17 mouse cellular contexts compared by ENCODE assay signal in the genomic region with DNA sequence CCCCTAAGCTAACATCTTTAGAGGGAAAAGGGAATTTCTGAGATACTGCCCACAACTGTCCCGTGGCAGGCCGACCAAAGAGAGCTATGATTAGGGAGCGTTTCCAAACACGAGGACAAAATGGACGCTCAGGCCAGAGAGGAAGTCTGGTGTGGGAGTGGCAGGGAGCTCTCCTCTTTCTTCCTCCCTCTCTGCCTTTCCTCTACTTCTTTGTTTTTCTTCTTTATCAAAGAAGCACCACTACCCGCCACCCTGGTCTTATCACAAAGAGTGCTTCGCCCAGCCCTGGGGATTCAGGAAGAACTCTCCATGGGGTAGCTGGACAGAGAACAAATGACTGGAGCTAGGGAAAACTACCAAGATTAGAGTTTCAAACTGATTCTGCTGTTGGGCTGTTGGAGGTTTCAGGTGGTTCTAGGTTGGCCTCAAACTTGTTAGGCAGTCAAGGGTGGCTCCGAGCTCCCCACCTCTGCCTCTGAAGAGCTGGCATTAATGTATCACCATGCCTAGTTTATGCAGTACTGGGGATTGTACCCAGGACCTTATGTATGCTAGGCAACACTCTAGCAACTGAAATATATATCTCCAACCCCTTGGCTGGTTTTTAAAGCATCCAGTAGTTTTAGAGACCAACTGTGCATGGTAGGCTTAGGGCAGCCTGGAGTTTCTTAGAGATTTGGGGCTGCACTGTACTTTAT. TPM values are rescaled to one million over a fixed set of nuclear protein-coding genes. Genes with fewer than 3 reads are reported as not detected.
DNase-seq lines count a peak whose midpoint lies in the region; ATAC-seq lines count a peak whose summit lies in the region.
"Had no signal": no experiment of that assay in that cellular context is flagged by ENCODE, and none has a peak within 500 bp of the region (broad histone marks: within the 10 kb centered on the region; RNA-seq: fewer than 3 reads in every experiment).

No protein-coding gene starts in this region.

- H3K4me3 ChIP-seq in liver, embryonic 12.5 days, result peak overlapping the region; percentile 29
- H3K4me3 ChIP-seq in stomach, embryonic 15.5 days (replicated peaks), result no peak overlapping the region

- H3K36me3 ChIP-seq in liver, embryonic 12.5 days, result no peaks in the 10 kb centered on the region
- no peaks in the 10 kb centered on the region for H3K36me3 ChIP-seq in stomach, embryonic 15.5 days

- H3K27me3 ChIP-seq in liver, embryonic 12.5 days (replicated peaks), result no peaks in the 10 kb centered on the region
- H3K27me3 ChIP-seq in stomach, embryonic 15.5 days (replicated peaks), result no peaks in the 10 kb centered on the region

- H3K4me1 ChIP-seq in liver, embryonic 12.5 days, result peaks cover 95% of the 10 kb centered on the region
- peaks cover 6% of the 10 kb centered on the region; the same call in 1 of the 2 replicates for H3K4me1 ChIP-seq in stomach, embryonic 15.5 days

- 25% methylated on average over 8 of the region's 8 CpGs for WGBS in liver, embryonic 12.5 days (ENCODE audit: insufficient replicate concordance)
- 73% methylated on average over 8 of the region's 8 CpGs for WGBS in stomach, embryonic 15.5 days

- H3K27ac ChIP-seq in liver, embryonic 12.5 days, result peak overlapping the region; percentile 98
- H3K27ac ChIP-seq in stomach, embryonic 15.5 days, result peak overlapping the region; percentile 32; the same call in 1 of the 2 replicates
- H3K27ac ChIP-seq: hindbrain, postnatal 0 days had no signal

- peak; percentile 44 for ATAC-seq in erythroblast, adult 5-6 weeks (replicated peaks; ENCODE audit: low FRiP score, poor library complexity, severe bottlenecking)
- peak; percentile 64 for ATAC-seq in liver, embryonic 12.5 days
- ATAC-seq in stomach, embryonic 15.5 days (ENCODE audit: insufficient read depth, low FRiP score, low read depth), result peak; percentile 58
- ATAC-seq in monocyte, adult 5-6 weeks (replicated peaks; ENCODE audit: insufficient number of reproducible peaks, low FRiP score, low TSS enrichment, poor library complexity, severe bottlenecking), result no peak
- ATAC-seq: hindbrain, postnatal 0 days; midbrain, embryonic 16.5 days had no signal

- no peaks in the 10 kb centered on the region for H3K9me3 ChIP-seq in liver, embryonic 12.5 days (replicated peaks)
- H3K9me3 ChIP-seq in stomach, embryonic 15.5 days, result no peaks in the 10 kb centered on the region

- DNase-seq in spleen, adult 12 weeks (ENCODE audit: low spot score), result peak; percentile 17
- DNase-seq in spleen, adult 18-20 months, result no peak
- no peak for DNase-seq in urinary bladder, postnatal 10 days (ENCODE audit: low spot score)
- DNase-seq: cerebellum, adult 18-20 months; layer of hippocampus, adult 9-11 months had no signal

- H3K4me2 ChIP-seq in liver, embryonic 12.5 days, result peak overlapping the region; percentile 68
- no peak overlapping the region for H3K4me2 ChIP-seq in stomach, embryonic 15.5 days

- peak overlapping the region; percentile 62 for H3K9ac ChIP-seq in liver, embryonic 12.5 days
- no peak overlapping the region for H3K9ac ChIP-seq in stomach, embryonic 15.5 days

RNA-seq across cellular contexts. Expression of a gene that starts 12.5 kb away (rescaled TPM):
- not detected in 2 replicates for total RNA-seq in erythroblast, adult 5-6 weeks (2015; ENCODE audit: low replicate concordance)
- total RNA-seq in erythroblast, adult 5-6 weeks (2017; ENCODE audit: low replicate concordance), result not detected in 2 replicates
- polyA plus RNA-seq in liver, embryonic 12.5 days (2016; fragmentation: Nextera tagmentation; extraction: Ambion mirVana), result not detected in 2 replicates
- not detected in 2 replicates for polyA plus RNA-seq in stomach, embryonic 15.5 days (2015; fragmentation: Nextera tagmentation; extraction: Ambion mirVana)
- not detected in 3 replicates for total RNA-seq in monocyte, adult 5-6 weeks (2017)
- total RNA-seq: adrenal gland, postnatal 25 days; granulocyte monocyte progenitor cell, adult 5-6 weeks; hindbrain, postnatal 0 days had no signal
- polyA plus RNA-seq: hindbrain, postnatal 0 days; kidney, embryonic 16.5 days; limb, embryonic 11.5 days; midbrain, embryonic 16.5 days; neural tube, embryonic 14.5 days; urinary bladder, adult 2 months had no signal

RNA-seq across cellular contexts. Expression of a gene that starts 28.9 kb away (rescaled TPM):
- total RNA-seq in erythroblast, adult 5-6 weeks (2015; ENCODE audit: low replicate concordance), result not detected in 2 replicates
- total RNA-seq in erythroblast, adult 5-6 weeks (2017; ENCODE audit: low replicate concordance), result not detected in 2 replicates
- polyA plus RNA-seq in liver, embryonic 12.5 days (2016; fragmentation: Nextera tagmentation; extraction: Ambion mirVana), result not detected in 2 replicates
- 0.39 TPM in 1 of 2 replicates, not detected in the other for polyA plus RNA-seq in stomach, embryonic 15.5 days (2015; fragmentation: Nextera tagmentation; extraction: Ambion mirVana)
- not detected in 3 replicates for total RNA-seq in monocyte, adult 5-6 weeks (2017)
- total RNA-seq: adrenal gland, postnatal 25 days; granulocyte monocyte progenitor cell, adult 5-6 weeks; hindbrain, postnatal 0 days had no signal
- polyA plus RNA-seq: kidney, embryonic 16.5 days; limb, embryonic 11.5 days; midbrain, embryonic 16.5 days; neural tube, embryonic 14.5 days; urinary bladder, adult 2 months had no signal

RNA-seq across cellular contexts. Expression of a gene that starts 51.5 kb away (rescaled TPM):
- total RNA-seq in erythroblast, adult 5-6 weeks (2015; ENCODE audit: low replicate concordance), result 13.4 and 17.8 TPM in 2 replicates
- total RNA-seq in erythroblast, adult 5-6 weeks (2017; ENCODE audit: low replicate concordance), result 21.0 and 42.0 TPM in 2 replicates
- 67.4 and 73.0 TPM in 2 replicates for polyA plus RNA-seq in liver, embryonic 12.5 days (2016; fragmentation: Nextera tagmentation; extraction: Ambion mirVana)
- polyA plus RNA-seq in stomach, embryonic 15.5 days (2015; fragmentation: Nextera tagmentation; extraction: Ambion mirVana), result 90.8 and 104 TPM in 2 replicates
- total RNA-seq in monocyte, adult 5-6 weeks (2017), result 24.7 to 34.8 TPM (median 25.9 TPM) in 3 replicates

RNA-seq across cellular contexts. Expression of a gene that starts 51.6 kb away (rescaled TPM):
- not detected in 2 replicates for total RNA-seq in erythroblast, adult 5-6 weeks (2015; ENCODE audit: low replicate concordance)
- total RNA-seq in erythroblast, adult 5-6 weeks (2017; ENCODE audit: low replicate concordance), result not detected in 2 replicates
- not detected in 2 replicates for polyA plus RNA-seq in liver, embryonic 12.5 days (2016; fragmentation: Nextera tagmentation; extraction: Ambion mirVana)
- 4.1 and 8.4 TPM in 2 replicates for polyA plus RNA-seq in stomach, embryonic 15.5 days (2015; fragmentation: Nextera tagmentation; extraction: Ambion mirVana)
- total RNA-seq in monocyte, adult 5-6 weeks (2017), result not detected in 3 replicates
- total RNA-seq: adrenal gland, postnatal 25 days; granulocyte monocyte progenitor cell, adult 5-6 weeks; hindbrain, postnatal 0 days had no signal
- polyA plus RNA-seq: hindbrain, postnatal 0 days; kidney, embryonic 16.5 days; limb, embryonic 11.5 days; midbrain, embryonic 16.5 days; neural tube, embryonic 14.5 days; urinary bladder, adult 2 months had no signal
